Mouse (Mus musculus) liver, embryonic 11.5 days (tissue): ENCODE results near the gene Ephx1. TPM values are rescaled to one million over a fixed set of nuclear protein-coding genes. Genes with fewer than 3 reads are reported as not detected.

ENCODE experiments used
- ATAC-seq: fragments of 200-750 bp; cut with Nextera tagmentation; replicated peaks from 2 replicates; pipeline ENCODE4 v1.8.0; 2017; ENCODE audit warnings: moderate number of reproducible peaks, mild to moderate bottlenecking, moderate TSS enrichment, moderate library complexity; ENCODE audit not compliant: low FRiP score
- DNase-seq: peaks from one replicate; pipeline ENCODE4 v3.0.0-alpha.2; 2017; ENCODE audit warnings: low spot score
- H3K27ac ChIP-seq: fragments of 300-500 bp; sonication (generic); 2 replicates; pipeline ENCODE4 v1.5.1; 2014; ENCODE audit warnings: mild to moderate bottlenecking, low read depth, low read length, control low read depth
- H3K27me3 ChIP-seq: fragments of 300-500 bp; sonication (generic); replicated peaks from 2 replicates; pipeline ENCODE4 v1.6.1; 2014; ENCODE audit warnings: low read length, mixed read lengths; ENCODE audit not compliant: control insufficient read depth, insufficient read depth
- H3K36me3 ChIP-seq: fragments of 300-500 bp; sonication (generic); 2 replicates; pipeline ENCODE4 v1.6.1; 2014; ENCODE audit warnings: mild to moderate bottlenecking, low read length, moderate library complexity, mixed read lengths; ENCODE audit not compliant: control insufficient read depth, insufficient read depth
- H3K4me1 ChIP-seq: fragments of 300-500 bp; sonication (generic); replicated peaks from 2 replicates; pipeline ENCODE4 v1.6.1; 2014; ENCODE audit warnings: low read length, mixed read lengths; ENCODE audit not compliant: control insufficient read depth, insufficient read depth
- H3K4me2 ChIP-seq: fragments of 300-500 bp; sonication (generic); 2 replicates; pipeline ENCODE4 v1.6.1; 2014; ENCODE audit warnings: mild to moderate bottlenecking, control low read depth, moderate library complexity
- H3K4me3 ChIP-seq: fragments of 300-500 bp; sonication (generic); 2 replicates; pipeline ENCODE4 v1.5.1; 2014; ENCODE audit warnings: low read depth, low read length, control low read depth
- H3K9ac ChIP-seq: fragments of 300-500 bp; sonication (generic); 2 replicates; pipeline ENCODE4 v1.6.1; 2014; ENCODE audit warnings: low read depth, low read length, control low read depth
- H3K9me3 ChIP-seq: fragments of 300-500 bp; sonication (generic); 2 replicates; pipeline ENCODE4 v1.6.1; 2016; ENCODE audit warnings: low read length, inconsistent platforms, mixed read lengths; ENCODE audit not compliant: control insufficient read depth
- WGBS: fragments of 180-500 bp; shearing (Covaris S2); extraction: QIAGEN DNeasy Blood & Tissue Kit; methylation state at CpG from one replicate; pipeline ENCODE4 v1.1.7; 2014; 5-methylcytosine and 5-hydroxymethylcytosine counted together
- polyA plus RNA-seq: library from polyadenylated mRNA; unstranded; fragments of >200 nt; fragmentation: Nextera tagmentation; extraction: Ambion mirVana; gene quantifications from 2 replicates; pipeline ENCODE4 v1.2.1, GENCODE M21; 2014

Gene Ephx1
- polyA plus RNA-seq, 1 experiment from 2014 or later = 1.6 TPM

- Histone ChIP-seq H3K4me1 (0 out of 2 replicates have a peak, but pooled peaks cover 4% of the 10 kb centered on the region), H3K36me3 (peaks cover 3% of the 10 kb centered on the region; the same call in 1 of the 2 replicates), H3K9ac (no peak overlapping the region), H3K27me3 (no peaks in the 10 kb centered on the region), H3K4me2 (no peak overlapping the region), H3K9me3 (no peaks in the 10 kb centered on the region), H3K4me3 (no peak overlapping the region), H3K27ac (no peak overlapping the region)
- DNase-seq (no peak), ATAC-seq (no peak)
- 84% methylated on average over 3 of the region's 3 CpGs for WGBS
These were observed 62.7 kb downstream of the Ephx1 start for GRCm38 (mm10) chr1:180957989-180958388.

GRCm38 (mm10) chr1:180956973-180957381 lies 63.7 kb downstream of the Ephx1 start:
- Histone ChIP-seq H3K27ac (no peak overlapping the region; the same call in 1 of the 2 replicates), H3K9ac (no peak overlapping the region), H3K36me3 (peaks cover 3% of the 10 kb centered on the region; the same call in 1 of the 2 replicates), H3K4me1 (0 out of 2 replicates have a peak, but pooled peaks cover 4% of the 10 kb centered on the region), H3K27me3 (no peaks in the 10 kb centered on the region), H3K4me3 (no peak overlapping the region), H3K4me2 (no peak overlapping the region), H3K9me3 (no peaks in the 10 kb centered on the region)
- ATAC-seq (peak; percentile 71), DNase-seq (no peak)
- 52% methylated on average over 8 of the region's 8 CpGs for whole genome bisulfite sequencing

- Histone ChIP-seq H3K9me3 (no peaks in the 10 kb centered on the region), H3K36me3 (peaks cover 2% of the 10 kb centered on the region; the same call in 1 of the 2 replicates), H3K27ac (no peak overlapping the region; the same call in 1 of the 2 replicates), H3K4me3 (no peak overlapping the region), H3K9ac (no peak overlapping the region), H3K4me1 (0 out of 2 replicates have a peak, but pooled peaks cover 4% of the 10 kb centered on the region), H3K27me3 (no peaks in the 10 kb centered on the region), H3K4me2 (no peak overlapping the region)
- 92% methylated on average over 8 of the region's 8 CpGs for WGBS
- no peak for DNase-seq
- no peak for ATAC-seq
These were observed 64.3 kb downstream of the Ephx1 start for GRCm38 (mm10) chr1:180956401-180956800.

DNA sequence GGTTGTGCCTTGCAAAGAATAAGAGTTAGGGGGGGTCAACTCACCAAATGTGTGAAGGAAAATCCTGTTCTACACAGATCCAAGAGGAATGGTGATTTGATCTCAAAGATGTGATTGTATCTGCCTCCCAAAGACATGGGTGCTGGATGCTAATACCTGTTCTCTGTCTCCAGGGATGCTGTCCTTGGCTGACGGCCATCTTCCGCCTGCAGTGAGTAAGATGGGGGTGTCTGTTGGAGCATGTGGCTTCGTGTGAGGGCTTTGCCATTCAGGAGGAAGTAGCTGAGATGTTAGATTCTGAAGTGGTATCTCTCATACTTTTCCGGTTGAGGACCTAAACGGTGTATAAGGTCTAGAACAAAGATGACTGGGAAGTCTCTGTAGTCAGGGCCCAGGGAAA lies 67.9 kb downstream of the Ephx1 start:
- peaks cover 2% of the 10 kb centered on the region; the same call in 1 of the 2 replicates for H3K36me3 ChIP-seq
- no peak overlapping the region for H3K4me3 ChIP-seq
- H3K9me3 ChIP-seq = no peaks in the 10 kb centered on the region
- no peak overlapping the region for H3K4me2 ChIP-seq
- H3K27ac ChIP-seq = no peak overlapping the region
- 79% methylated on average over 5 of the region's 5 CpGs for WGBS
- DNase-seq = no peak
- ATAC-seq = no peak
- H3K27me3 ChIP-seq = no peaks in the 10 kb centered on the region
- H3K9ac ChIP-seq = no peak overlapping the region
- H3K4me1 ChIP-seq = 0 out of 2 replicates have a peak, but pooled peaks cover 4% of the 10 kb centered on the region

DNA sequence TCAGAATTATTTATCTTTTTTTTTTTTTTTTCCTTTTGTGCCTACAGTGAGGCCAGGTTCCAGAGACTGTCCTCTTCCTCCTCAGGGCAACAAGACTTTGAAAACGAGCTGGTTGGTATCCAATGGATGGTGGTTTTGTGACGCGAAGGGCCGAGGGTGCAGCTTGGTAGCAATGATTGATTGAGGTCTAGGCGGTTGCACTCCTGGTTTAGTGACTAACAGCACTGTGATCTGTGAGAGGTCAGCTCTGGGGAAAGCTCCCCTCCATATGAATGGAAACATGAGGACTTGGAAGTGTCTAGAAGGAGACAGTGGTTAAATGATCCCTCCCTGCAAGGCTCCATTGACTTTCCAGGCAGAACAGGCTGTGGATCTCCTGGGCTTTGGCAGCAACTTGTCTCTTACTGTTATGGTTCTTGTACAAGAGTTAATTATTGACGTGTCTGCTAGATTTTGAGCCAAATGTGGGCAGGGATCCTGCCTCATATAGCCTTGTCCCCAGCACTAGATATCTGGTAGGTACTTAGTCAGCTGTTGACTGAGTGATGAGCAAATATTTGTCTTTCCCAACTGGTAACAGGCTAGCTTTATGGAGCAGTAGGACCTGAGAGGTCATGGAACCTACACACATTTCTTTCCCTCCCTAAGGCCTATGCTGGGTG lies 68.5 kb downstream of the Ephx1 start:
- DNase-seq (no peak), ATAC-seq (peak; percentile 38)
- Histone ChIP-seq H3K27me3 (no peaks in the 10 kb centered on the region), H3K4me1 (0 out of 2 replicates have a peak, but pooled peaks cover 4% of the 10 kb centered on the region), H3K9me3 (no peaks in the 10 kb centered on the region), H3K4me2 (no peak overlapping the region), H3K9ac (no peak overlapping the region), H3K27ac (no peak overlapping the region), H3K4me3 (no peak overlapping the region), H3K36me3 (peaks cover 2% of the 10 kb centered on the region; the same call in 1 of the 2 replicates)
- WGBS = 60% methylated on average over 6 of the region's 6 CpGs

- Histone ChIP-seq H3K4me3 (no peak overlapping the region), H3K36me3 (peaks cover 2% of the 10 kb centered on the region; the same call in 1 of the 2 replicates), H3K9me3 (no peaks in the 10 kb centered on the region), H3K9ac (peak overlapping the region; percentile 31; the same call in 1 of the 2 replicates), H3K27ac (no peak overlapping the region), H3K27me3 (0 out of 2 replicates have a peak, but pooled peaks cover 2% of the 10 kb centered on the region), H3K4me1 (peaks cover 33% of the 10 kb centered on the region), H3K4me2 (no peak overlapping the region)
- WGBS = 91% methylated on average over 6 of the region's 6 CpGs
- DNase-seq (no peak), ATAC-seq (no peak)
These were observed 74.3 kb downstream of the Ephx1 start for GRCm38 (mm10) chr1:180946448-180946847.

GRCm38 (mm10) chr1:180945001-180945980 lies 75.4 kb downstream of the Ephx1 start:
- Histone ChIP-seq H3K9ac (peak overlapping the region; percentile 31), H3K4me3 (peak overlapping the region; percentile 14; the same call in 1 of the 2 replicates), H3K27me3 (peaks cover 2% of the 10 kb centered on the region; the same call in 1 of the 2 replicates), H3K4me1 (peaks cover 39% of the 10 kb centered on the region), H3K4me2 (peak overlapping the region; percentile 55), H3K27ac (peak overlapping the region; percentile 30; the same call in 1 of the 2 replicates), H3K36me3 (no peaks in the 10 kb centered on the region; the same call in 1 of the 2 replicates), H3K9me3 (no peaks in the 10 kb centered on the region)
- DNase-seq (no peak), ATAC-seq (peak; percentile 83)
- 25% methylated on average over 20 of the region's 20 CpGs for WGBS

DNA sequence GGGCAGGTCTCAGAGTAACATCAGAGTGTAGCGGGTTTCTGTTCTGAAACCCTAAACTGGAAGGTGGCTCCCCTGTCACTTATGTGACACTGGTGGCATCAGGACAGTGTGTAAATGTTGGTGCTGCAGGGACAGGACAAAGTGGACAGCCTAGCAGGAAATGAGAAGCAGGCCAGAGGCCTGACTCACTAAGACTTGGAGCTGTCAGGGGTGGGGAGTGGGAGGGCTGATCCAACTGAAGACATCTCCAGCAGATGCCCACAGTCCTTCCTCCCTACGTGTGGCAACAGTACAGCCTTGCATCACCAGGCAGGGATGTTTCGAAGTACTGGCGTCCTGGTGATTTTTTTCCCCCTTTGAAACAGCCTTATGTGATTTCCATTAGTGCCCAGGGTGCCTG lies 76.2 kb downstream of the Ephx1 start:
- H3K27ac ChIP-seq = no peak overlapping the region
- no peak overlapping the region for H3K4me3 ChIP-seq
- DNase-seq (no peak), ATAC-seq (no peak)
- H3K9ac ChIP-seq = no peak overlapping the region
- H3K4me1 ChIP-seq = peaks cover 39% of the 10 kb centered on the region
- H3K4me2 ChIP-seq = peak overlapping the region; percentile 55
- H3K36me3 ChIP-seq = no peaks in the 10 kb centered on the region; the same call in 1 of the 2 replicates
- no peaks in the 10 kb centered on the region for H3K9me3 ChIP-seq
- WGBS = 67% methylated on average over 4 of the region's 4 CpGs
- peaks cover 2% of the 10 kb centered on the region; the same call in 1 of the 2 replicates for H3K27me3 ChIP-seq
